Mouse (Mus musculus): ENCODE data around the gene Arl16. TPM values are rescaled to one million over a fixed set of nuclear protein-coding genes. Genes with fewer than 3 reads are reported as not detected.

Gene Arl16
- polyA plus RNA-seq, 1 experiment from 2014 or later = 58.9 TPM

- Histone ChIP-seq H3K4me3 (no peak overlapping the region), H3K9ac (no peak overlapping the region; the same call in 1 of the 2 replicates), H3K36me3 (peaks cover 51% of the 10 kb centered on the region), H3K27ac (peak overlapping the region; percentile 89), H3K9me3 (no peaks in the 10 kb centered on the region), H3K27me3 (no peaks in the 10 kb centered on the region), H3K4me2 (peak overlapping the region; percentile 97), H3K4me1 (replicated peaks) (peaks cover 52% of the 10 kb centered on the region)
- WGBS = 29% methylated on average over 4 of the region's 4 CpGs
- no peak for ATAC-seq (ENCODE audit: low FRiP score)
These were observed 23.1 kb upstream of the Arl16 start for GRCm38 (mm10) chr11:120490291-120491046.

DNA sequence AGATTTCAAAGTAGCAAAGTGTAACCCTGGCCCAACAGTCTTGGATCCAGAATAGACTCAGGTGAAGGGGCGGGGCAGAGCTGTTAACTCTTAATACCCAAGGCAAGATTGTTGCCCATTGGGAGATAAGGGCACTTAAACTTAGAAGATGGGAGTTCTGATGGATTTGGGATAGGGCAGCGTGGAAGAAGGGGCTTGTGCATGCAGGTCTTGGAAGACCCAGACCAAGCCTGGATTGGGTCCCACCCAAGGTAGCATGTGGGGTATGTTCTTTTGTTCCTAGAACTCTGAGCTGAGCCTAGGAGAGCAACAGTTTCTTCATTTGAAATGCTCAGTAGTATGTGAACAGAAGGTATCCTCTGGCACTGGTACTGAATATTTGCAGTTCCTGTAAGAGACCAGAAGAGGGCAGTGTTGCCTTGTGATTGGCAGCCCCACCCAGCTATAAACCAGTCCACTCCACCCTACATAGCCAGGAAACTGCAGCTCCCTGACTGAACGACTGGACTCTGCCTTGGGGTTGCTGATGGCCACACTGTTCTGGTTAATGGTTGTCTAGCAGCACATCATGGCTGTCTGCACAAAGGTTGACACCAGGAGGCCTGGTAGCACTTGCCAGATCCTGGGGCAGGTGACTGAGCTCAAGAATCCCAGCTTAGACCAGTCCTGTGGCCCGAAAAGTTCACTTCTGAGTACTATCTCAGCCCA, 21.8 kb upstream of the Arl16 start:
- WGBS = 61% methylated on average over 4 of the region's 4 CpGs
- Histone ChIP-seq H3K27ac (peak overlapping the region; percentile 20; the same call in 1 of the 2 replicates), H3K4me3 (no peak overlapping the region; the same call in 1 of the 2 replicates), H3K27me3 (no peaks in the 10 kb centered on the region), H3K4me1 (replicated peaks) (peaks cover 58% of the 10 kb centered on the region), H3K36me3 (peaks cover 38% of the 10 kb centered on the region), H3K9me3 (no peaks in the 10 kb centered on the region), H3K4me2 (no peak overlapping the region), H3K9ac (no peak overlapping the region)
- ATAC-seq (ENCODE audit: low FRiP score) = peak; percentile 6; the same call in 1 of the 2 replicates

DNA sequence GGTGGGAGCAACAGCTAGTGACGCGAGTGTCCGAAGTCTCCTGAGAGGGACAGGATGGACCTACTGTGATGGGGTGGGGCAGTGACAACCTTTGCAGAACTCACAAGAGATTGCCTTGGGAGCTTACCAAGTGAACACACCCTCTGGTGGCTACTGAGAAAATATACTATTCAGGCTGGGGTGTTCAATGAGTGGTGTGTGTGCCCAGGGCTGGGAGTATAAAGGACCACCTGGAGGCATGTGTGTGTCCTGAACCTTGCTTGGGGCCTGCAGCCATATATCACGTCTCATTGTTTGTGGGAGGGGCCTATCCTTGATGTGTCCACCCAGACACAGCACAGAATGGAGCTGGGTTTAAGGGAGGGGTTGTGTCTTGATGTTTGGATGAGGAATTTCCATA, 21.1 kb upstream of the Arl16 start:
- 79% methylated on average over 4 of the region's 4 CpGs for WGBS
- Histone ChIP-seq H3K4me3 (no peak overlapping the region), H3K36me3 (peaks cover 38% of the 10 kb centered on the region), H3K27ac (no peak overlapping the region), H3K9ac (no peak overlapping the region), H3K9me3 (no peaks in the 10 kb centered on the region), H3K4me1 (replicated peaks) (peaks cover 57% of the 10 kb centered on the region), H3K4me2 (no peak overlapping the region), H3K27me3 (no peaks in the 10 kb centered on the region)
- ATAC-seq (ENCODE audit: low FRiP score) = no peak

DNA sequence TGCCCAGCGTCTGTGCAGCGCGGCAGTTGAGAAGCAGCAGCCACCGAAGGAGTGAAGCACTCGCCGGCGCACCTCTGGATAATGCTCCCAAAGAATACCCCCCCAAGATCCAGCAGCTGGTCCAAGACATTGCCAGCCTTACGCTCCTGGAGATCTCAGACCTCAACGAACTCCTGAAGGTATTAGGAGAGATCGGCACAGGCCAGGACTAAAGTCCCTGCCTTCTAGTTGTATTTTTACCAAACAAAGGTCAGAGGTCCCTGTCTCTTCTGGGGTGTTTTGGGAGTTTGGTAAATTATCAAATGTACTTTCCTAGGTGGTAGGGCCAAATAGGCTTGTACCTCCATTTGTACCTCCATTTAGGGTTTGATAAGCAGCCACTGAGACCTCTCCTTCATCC, 17.8 kb upstream of the Arl16 start:
- ATAC-seq (ENCODE audit: low FRiP score) = no peak
- 10% methylated on average over 10 of the region's 10 CpGs for WGBS
- Histone ChIP-seq H3K9ac (peak overlapping the region; percentile 91), H3K27ac (peak overlapping the region; percentile 95), H3K36me3 (peaks cover 70% of the 10 kb centered on the region), H3K9me3 (no peaks in the 10 kb centered on the region), H3K27me3 (no peaks in the 10 kb centered on the region), H3K4me2 (peak overlapping the region; percentile 96), H3K4me1 (replicated peaks) (peaks cover 29% of the 10 kb centered on the region), H3K4me3 (peak overlapping the region; percentile 99)

GRCm38 (mm10) chr11:120484265-120484981, 17.0 kb upstream of the Arl16 start, which contains the start of gene Mrpl12:
TSS of gene Mrpl12 (plus strand) at chr11:120484613.
- H3K27me3 ChIP-seq = no peaks in the 10 kb centered on the region
- peaks cover 73% of the 10 kb centered on the region for H3K36me3 ChIP-seq
- peak; percentile 94 for ATAC-seq (ENCODE audit: low FRiP score)
- WGBS = under 1% methylated on average over 60 of the region's 60 CpGs
- peak within 1 kb of the TSS; percentile 95 for H3K27ac ChIP-seq
- no peaks in the 10 kb centered on the region for H3K9me3 ChIP-seq
- peak within 1 kb of the TSS; percentile 91 for H3K9ac ChIP-seq
- H3K4me2 ChIP-seq = peak within 1 kb of the TSS; percentile 96
- H3K4me3 ChIP-seq = peak within 1 kb of the TSS; percentile 99
- peaks cover 25% of the 10 kb centered on the region for H3K4me1 ChIP-seq (replicated peaks)

- Histone ChIP-seq H3K4me2 (peak overlapping the region; percentile 96), H3K4me3 (peak overlapping the region; percentile 99), H3K4me1 (replicated peaks) (peaks cover 24% of the 10 kb centered on the region), H3K27ac (peak overlapping the region; percentile 95), H3K9ac (peak overlapping the region; percentile 91), H3K36me3 (peaks cover 77% of the 10 kb centered on the region), H3K27me3 (no peaks in the 10 kb centered on the region), H3K9me3 (no peaks in the 10 kb centered on the region)
- WGBS = 84% methylated on average over 7 of the region's 7 CpGs
- ATAC-seq (ENCODE audit: low FRiP score) = no peak
These were observed 16.1 kb upstream of the Arl16 start for GRCm38 (mm10) chr11:120483448-120483934.

DNA sequence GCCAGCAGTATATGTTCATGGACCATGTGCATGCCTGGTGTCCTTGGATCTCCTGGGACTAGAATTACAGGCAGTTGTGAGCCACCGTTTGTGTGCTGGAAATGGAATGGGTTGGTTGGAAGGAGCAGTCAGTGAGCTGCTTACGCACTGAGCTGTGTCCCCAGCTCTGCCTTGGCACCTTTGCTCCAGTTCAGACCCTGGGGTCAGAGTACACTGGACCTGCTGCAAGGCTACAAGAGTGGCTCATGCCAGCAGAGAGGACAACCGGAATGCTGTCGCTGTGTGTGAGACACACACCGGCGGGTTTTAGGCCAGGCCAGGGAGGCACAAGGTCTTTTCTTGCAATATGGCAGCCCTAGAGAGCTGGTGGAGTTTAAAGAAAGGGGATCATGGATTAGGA, 4.6 kb upstream of the Arl16 start:
- H3K4me2 ChIP-seq = no peak overlapping the region
- peaks cover 18% of the 10 kb centered on the region for H3K4me1 ChIP-seq (replicated peaks)
- WGBS = 98% methylated on average over 6 of the region's 6 CpGs
- H3K9ac ChIP-seq = no peak overlapping the region
- no peak overlapping the region for H3K4me3 ChIP-seq
- peaks cover 80% of the 10 kb centered on the region for H3K36me3 ChIP-seq
- ATAC-seq (ENCODE audit: low FRiP score) = no peak
- H3K27ac ChIP-seq = no peak overlapping the region
- no peaks in the 10 kb centered on the region for H3K27me3 ChIP-seq
- no peaks in the 10 kb centered on the region for H3K9me3 ChIP-seq

DNA sequence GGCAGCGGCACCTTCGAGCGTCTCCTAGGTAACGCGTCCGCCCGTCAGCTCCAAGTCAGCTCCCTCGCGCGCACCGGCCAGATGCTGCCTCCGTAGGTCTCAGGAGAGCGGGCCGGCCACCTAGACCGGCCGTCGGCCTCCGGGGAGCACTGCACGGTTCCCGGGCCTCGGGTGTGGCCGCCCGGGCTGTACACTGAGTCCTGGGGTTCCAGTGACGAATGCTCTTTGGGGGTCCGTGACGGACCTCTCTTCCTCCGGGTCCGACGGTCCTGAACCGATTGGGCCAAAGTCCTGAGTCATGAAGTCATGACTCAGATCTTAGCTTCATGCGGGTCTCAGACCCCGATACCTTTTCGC, 307 bp upstream of the Arl16 start:
- no peaks in the 10 kb centered on the region for H3K27me3 ChIP-seq
- no peaks in the 10 kb centered on the region for H3K9me3 ChIP-seq
- peak overlapping the region; percentile 66; the same call in 1 of the 2 replicates for H3K27ac ChIP-seq
- 2% methylated on average over 32 of the region's 33 CpGs for WGBS
- ATAC-seq (ENCODE audit: low FRiP score) = peak; percentile 61
- H3K9ac ChIP-seq = peak overlapping the region; percentile 92
- H3K4me3 ChIP-seq = peak overlapping the region; percentile 87
- peaks cover 66% of the 10 kb centered on the region for H3K36me3 ChIP-seq
- H3K4me1 ChIP-seq (replicated peaks) = peaks cover 32% of the 10 kb centered on the region
- H3K4me2 ChIP-seq = peak overlapping the region; percentile 77

DNA sequence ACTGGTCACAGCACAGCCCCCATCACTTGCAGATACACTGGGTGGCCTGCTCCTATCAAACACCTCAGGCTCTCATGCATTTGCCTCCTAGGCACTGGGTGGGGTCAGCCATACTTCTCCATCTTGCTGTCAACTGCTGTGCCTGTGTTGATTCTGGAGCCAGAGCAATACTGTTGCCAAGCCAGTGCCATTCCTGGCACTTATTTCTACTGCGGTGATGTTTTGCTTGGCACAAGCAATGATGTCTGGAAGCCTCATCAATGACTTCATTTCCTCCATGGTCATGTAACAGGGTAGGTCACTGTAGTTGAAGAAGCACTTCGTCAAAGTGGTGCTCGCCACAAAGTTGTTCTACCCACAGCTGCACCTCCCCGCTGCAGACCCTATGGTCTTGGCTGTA, 1.9 kb downstream of the Arl16 start:
- 96% methylated on average over 4 of the region's 4 CpGs for WGBS
- Histone ChIP-seq H3K9me3 (no peaks in the 10 kb centered on the region), H3K4me2 (peak overlapping the region; percentile 86; the same call in 1 of the 2 replicates), H3K4me3 (no peak overlapping the region), H3K9ac (peak overlapping the region; percentile 95; the same call in 1 of the 2 replicates), H3K27me3 (no peaks in the 10 kb centered on the region), H3K27ac (no peak overlapping the region), H3K36me3 (peaks cover 66% of the 10 kb centered on the region), H3K4me1 (replicated peaks) (peaks cover 32% of the 10 kb centered on the region)
- ATAC-seq (ENCODE audit: low FRiP score) = no peak

GRCm38 (mm10) chr11:120464365-120464764, 3.0 kb downstream of the Arl16 start:
- 91% methylated on average over 5 of the region's 5 CpGs for WGBS
- H3K4me1 ChIP-seq (replicated peaks) = peaks cover 29% of the 10 kb centered on the region
- peaks cover 60% of the 10 kb centered on the region for H3K36me3 ChIP-seq
- H3K9ac ChIP-seq = no peak overlapping the region
- no peak overlapping the region for H3K27ac ChIP-seq
- H3K9me3 ChIP-seq = no peaks in the 10 kb centered on the region
- no peak overlapping the region for H3K4me2 ChIP-seq
- H3K27me3 ChIP-seq = no peaks in the 10 kb centered on the region
- H3K4me3 ChIP-seq = no peak overlapping the region
- no peak for ATAC-seq (ENCODE audit: low FRiP score)

GRCm38 (mm10) chr11:120463536-120463935, 3.9 kb downstream of the Arl16 start:
- Histone ChIP-seq H3K9me3 (no peaks in the 10 kb centered on the region), H3K36me3 (peaks cover 57% of the 10 kb centered on the region), H3K4me1 (replicated peaks) (peaks cover 30% of the 10 kb centered on the region), H3K27me3 (no peaks in the 10 kb centered on the region), H3K9ac (no peak overlapping the region), H3K4me2 (no peak overlapping the region), H3K27ac (no peak overlapping the region), H3K4me3 (no peak overlapping the region)
- no peak for ATAC-seq (ENCODE audit: low FRiP score)
- 90% methylated on average over 2 of the region's 2 CpGs for WGBS

Data from hindbrain, embryonic 13.5 days (tissue).